Mouse (Mus musculus) megakaryocyte, embryonic 14.5 days (primary cell): ENCODE data around the gene Hddc2.

Experiments used
- FLI1 ChIP-seq: IDR thresholded peaks from 2 replicates; pipeline ENCODE4 v1.6.1; 2012; ENCODE audit warnings: low read length, inconsistent platforms, mixed read lengths
- GATA1 ChIP-seq: IDR thresholded peaks from 3 replicates; pipeline ENCODE4 v1.6.1; 2012; ENCODE audit warnings: mixed read lengths, low read length, inconsistent platforms, borderline replicate concordance

DNA sequence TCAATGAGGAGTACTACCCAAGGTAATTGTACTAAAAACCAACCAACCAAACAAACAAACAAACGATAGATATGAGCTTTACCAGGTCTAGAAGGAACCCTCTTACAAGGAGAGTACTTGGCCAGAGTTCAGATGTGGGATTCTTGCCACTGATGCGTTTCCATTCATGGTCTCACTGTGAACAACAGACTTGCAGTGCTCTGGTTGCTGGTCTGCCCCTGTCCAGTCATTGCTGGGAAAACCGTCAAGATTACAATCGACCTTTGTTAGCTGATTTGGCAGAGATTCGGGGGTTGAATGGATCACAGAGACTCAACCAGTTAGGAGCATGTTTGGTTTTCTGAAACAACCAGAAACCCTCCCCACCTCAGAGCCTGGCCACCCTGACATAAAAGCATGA is 17.5 kb upstream of the Hddc2 start:
- no peak for TF ChIP-seq GATA1
- no peak for TF ChIP-seq FLI1
